Mouse (Mus musculus): Measurements from ENCODE around the gene Pcsk7.

Pcsk7 gene

GRCm38 (mm10) chr9:45959661-45960060, 53.4 kb downstream of the Pcsk7 start:
- DNase-seq (ENCODE audit: extremely low spot score, low read depth, low spot score): no peak

DNA sequence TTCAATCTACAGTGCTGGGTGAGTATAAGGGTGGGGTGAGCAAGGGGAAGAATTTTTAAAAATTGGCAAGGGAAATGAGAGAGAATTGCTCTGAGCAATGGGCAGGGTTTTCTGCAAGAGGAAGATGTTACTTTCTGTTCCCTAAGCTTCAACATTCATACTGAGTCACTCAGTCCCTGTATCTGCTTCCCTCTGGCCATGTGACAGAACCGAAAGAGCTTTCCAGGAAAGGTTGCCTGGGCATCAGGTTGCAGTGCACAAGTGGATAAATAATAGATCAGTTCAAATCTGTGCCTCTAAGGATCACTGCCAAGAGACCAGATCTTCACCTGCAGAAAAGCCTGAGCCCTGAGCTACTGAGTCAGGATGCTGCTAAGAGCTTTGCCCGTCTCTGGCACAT, 55.6 kb downstream of the Pcsk7 start:
- DNase-seq (ENCODE audit: extremely low spot score, low read depth, low spot score): no peak

GRCm38 (mm10) chr9:45963577-45963976, 57.3 kb downstream of the Pcsk7 start:
- DNase-seq (ENCODE audit: extremely low spot score, low read depth, low spot score): no peak

- no peak for DNase-seq (ENCODE audit: extremely low spot score, low read depth, low spot score)
Measured at GRCm38 (mm10) chr9:45976884-45977283, 70.6 kb downstream of the Pcsk7 start.
